Mouse (Mus musculus): ENCODE measurements around the gene Rpl32. TPM values are rescaled to one million over a fixed set of nuclear protein-coding genes. Genes with fewer than 3 reads are reported as not detected.

The Rpl32 gene
- 931 and 1,167 TPM in 2 replicates for polyA plus RNA-seq (2015; fragmentation: Nextera tagmentation; extraction: Ambion mirVana)

DNA sequence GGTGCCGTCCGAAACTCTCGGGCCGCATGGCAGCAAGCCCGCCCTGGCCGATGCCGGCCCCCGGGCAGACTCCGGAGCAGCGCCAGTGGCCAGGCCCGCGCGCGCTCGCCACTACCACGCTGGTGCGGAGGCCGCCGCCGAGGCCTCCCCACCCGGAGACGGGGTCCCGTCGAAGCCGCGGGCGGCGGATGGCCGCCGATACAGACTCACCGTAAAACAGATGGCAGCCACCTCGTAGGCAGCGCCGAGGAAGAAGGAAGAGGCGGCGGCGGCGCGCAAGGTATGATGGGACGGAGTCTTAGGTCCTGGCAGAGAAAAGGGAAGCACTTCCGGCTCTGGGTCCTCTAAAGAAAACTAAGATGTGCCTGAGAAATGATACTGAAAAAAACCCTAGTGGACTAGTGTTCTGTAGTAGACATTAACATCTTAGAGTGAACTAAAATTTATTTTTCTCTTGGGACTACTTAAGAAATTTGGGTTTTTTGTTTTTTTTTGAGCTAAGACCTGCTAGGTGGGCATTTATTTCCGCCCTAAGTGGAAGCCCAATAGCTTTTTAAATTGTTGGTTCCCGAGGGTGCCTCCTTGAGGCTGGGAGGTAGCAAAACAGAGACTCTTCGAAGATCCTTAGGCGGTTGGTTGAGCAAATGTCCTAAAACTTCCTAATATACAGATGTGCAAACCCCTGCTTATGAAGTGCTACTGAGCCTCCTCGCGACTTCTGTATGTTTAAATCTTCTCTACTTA, at the start of gene Rpl32:
Gene Rpl32, minus strand, starts transcription at position 260 of the 744 bp plus-strand sequence.

DNA sequence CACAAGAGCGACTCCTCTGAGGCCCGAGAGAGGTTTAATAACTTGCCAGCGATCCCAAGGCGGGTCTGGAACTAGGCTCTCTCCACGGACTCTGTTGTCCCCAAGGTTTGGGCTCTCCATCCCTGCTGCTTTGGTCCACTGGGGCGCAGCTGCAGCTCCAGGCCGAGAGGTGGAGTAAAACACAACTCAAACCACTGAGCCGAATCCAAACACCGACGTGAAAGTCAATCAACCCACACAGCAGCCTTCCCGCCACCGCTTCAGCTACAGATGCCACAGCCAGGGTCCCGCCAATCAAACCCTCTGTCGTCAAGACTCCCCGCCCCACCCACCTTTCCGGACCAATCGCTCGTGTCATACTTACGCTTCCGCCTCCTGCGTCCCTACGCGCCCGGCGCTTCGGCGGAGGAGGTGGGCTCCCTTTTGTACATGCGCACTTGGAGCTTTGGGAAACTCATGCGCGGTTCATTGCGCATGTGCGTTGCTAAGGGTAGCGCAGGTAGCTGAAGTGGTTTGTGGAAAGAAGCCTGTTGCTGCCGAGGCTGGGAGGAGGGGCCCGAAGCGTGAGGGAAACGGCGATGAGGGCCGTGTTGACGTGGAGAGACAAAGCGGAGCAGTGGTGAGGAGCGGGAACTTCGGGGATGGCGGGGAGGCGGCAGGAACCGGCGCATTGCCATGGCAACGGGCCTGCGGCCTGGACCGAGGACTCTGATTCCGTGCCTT, 44.7 kb upstream of the Rpl32 start, which contains the start of the genes Mbd4 and Ift122:
Gene Mbd4, minus strand, starts transcription at position 281 of the 723 bp plus-strand sequence.
Gene Ift122, plus strand, starts transcription at position 380 of the 723 bp plus-strand sequence.

DNA sequence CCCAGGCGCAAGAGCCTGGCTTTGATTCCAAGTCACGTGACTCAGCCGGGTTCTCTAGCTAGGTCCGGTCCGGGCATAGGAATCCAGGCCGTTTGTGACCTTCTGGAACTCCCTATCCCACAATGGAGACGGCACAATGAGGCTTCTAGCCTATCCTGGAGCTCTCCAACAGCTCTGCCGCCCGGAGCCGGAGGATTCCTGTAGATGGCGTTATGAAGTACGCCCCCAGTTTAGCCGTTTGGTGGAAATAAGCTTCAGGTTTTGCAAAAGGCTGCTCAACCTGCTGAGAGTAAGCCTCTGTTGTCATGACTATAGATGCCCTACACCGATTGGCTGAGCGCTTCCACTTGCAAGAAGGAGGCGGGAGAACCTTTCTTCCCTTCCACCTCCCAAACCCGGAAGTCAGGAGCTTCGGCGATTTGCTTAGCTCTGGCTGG, 29.6 kb upstream of the Rpl32 start, which contains the start of gene Efcab12:
Gene Efcab12, minus strand, starts transcription at position 252 of the 437 bp plus-strand sequence.

DNA sequence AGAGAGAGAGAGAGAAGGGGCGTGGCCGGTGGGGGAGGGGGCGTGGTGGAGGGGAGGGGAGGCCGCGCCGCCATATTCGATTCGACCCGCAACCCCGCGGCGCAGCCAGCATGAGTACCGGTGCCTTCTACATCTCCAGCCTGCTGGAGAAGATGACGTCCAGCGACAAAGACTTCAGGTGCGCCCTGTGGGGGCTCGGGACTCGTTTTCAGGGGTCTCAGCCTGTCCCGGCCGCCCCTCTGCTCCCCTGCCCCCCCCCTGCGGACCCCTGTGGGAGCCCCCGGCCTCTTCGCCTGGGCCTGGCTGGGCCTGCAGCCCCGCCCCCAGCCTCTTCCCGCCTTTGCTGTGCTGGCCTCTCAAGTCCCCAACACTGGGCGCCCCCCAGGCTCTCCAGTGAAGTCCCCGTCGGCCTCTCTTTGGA, 34.0 kb downstream of the Rpl32 start, which contains the start of gene Cand2:
Gene Cand2, plus strand, starts transcription at position 38 of the 421 bp plus-strand sequence.

DNA sequence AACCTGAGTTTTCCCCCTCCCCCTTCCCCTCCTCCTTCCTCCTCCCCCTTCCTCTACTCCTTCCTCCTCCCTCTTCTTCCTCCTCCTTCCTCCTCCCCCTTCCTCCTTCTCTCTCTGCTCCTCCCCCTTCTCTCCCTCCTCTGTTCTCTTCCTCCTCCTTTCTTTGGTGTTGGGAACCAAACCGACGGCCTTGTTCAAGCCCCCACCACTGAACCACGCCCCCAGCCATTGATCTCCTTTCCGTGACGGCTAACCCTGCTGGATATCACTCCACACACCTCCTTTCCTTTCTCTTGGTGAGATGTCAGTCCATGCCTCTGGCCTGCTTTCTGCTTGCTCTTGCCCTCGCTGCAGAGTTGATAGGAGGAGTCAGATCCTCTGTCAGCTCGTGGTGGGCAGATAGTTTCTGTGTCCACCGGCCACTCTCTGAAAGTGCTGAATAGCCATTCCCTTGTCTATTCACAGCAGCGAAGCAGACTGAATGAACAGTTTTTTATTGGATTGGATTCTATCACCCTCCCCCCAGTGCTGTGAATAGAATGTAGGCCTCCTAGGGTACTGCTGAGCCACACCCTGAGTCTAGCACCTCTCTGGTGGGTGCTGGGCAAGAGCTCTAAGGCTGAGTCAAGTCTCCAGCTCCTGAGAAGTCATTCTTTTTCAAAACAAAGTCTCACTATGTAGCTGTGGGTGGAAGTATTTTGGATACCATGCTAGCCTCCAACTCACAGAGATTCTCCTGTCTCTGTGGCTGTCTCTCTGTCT, 46.4 kb downstream of the Rpl32 start, which contains the start of gene Tmem40:
Gene Tmem40, minus strand, starts transcription at position 416 of the 762 bp plus-strand sequence.

Small RNA genes within 50 kb of the gene (microRNA-seq; reads per million reads assigned to microRNA genes)
- gene Mir7660: not detected

Other genes with a start within 250 kb of the Rpl32 start
- gene Mkrn2os, start 216.2 kb downstream of the Rpl32 start, polyA plus RNA-seq (2015; fragmentation: Nextera tagmentation; extraction: Ambion mirVana): 0.23 and 0.47 TPM in 2 replicates
- gene Mkrn2, start 206.8 kb downstream of the Rpl32 start, polyA plus RNA-seq (2015; fragmentation: Nextera tagmentation; extraction: Ambion mirVana): 35.4 and 41.0 TPM in 2 replicates
- 84.7 and 94.4 TPM in 2 replicates for gene Raf1, start 132.1 kb downstream of the Rpl32 start, polyA plus RNA-seq (2015; fragmentation: Nextera tagmentation; extraction: Ambion mirVana)
- gene Tmem40, start 46.3 kb downstream of the Rpl32 start, polyA plus RNA-seq (2015; fragmentation: Nextera tagmentation; extraction: Ambion mirVana): 1.4 and 2.0 TPM in 2 replicates
- 4.8 and 6.0 TPM in 2 replicates for gene Cand2, start 34.2 kb downstream of the Rpl32 start, polyA plus RNA-seq (2015; fragmentation: Nextera tagmentation; extraction: Ambion mirVana)
- gene Efcab12, start 29.7 kb upstream of the Rpl32 start, polyA plus RNA-seq (2015; fragmentation: Nextera tagmentation; extraction: Ambion mirVana): 1.5 and 1.6 TPM in 2 replicates
- 6.6 and 7.7 TPM in 2 replicates for gene Mbd4, start 44.6 kb upstream of the Rpl32 start, polyA plus RNA-seq (2015; fragmentation: Nextera tagmentation; extraction: Ambion mirVana)
- 19.4 and 20.3 TPM in 2 replicates for gene Ift122, start 44.7 kb upstream of the Rpl32 start, polyA plus RNA-seq (2015; fragmentation: Nextera tagmentation; extraction: Ambion mirVana)
- 0.66 TPM in 1 of 2 replicates, not detected in the other for gene Rho, start 123.0 kb upstream of the Rpl32 start, polyA plus RNA-seq (2015; fragmentation: Nextera tagmentation; extraction: Ambion mirVana)
- gene H1foo, start 136.2 kb upstream of the Rpl32 start, polyA plus RNA-seq (2015; fragmentation: Nextera tagmentation; extraction: Ambion mirVana): not detected in 2 replicates
- gene Plxnd1, start 186.3 kb upstream of the Rpl32 start, polyA plus RNA-seq (2015; fragmentation: Nextera tagmentation; extraction: Ambion mirVana): 4.3 and 7.3 TPM in 2 replicates